Mouse (Mus musculus) cerebellum, adult 2 months (tissue): ENCODE results near the gene Cnpy4.

ENCODE experiments used
- CTCF ChIP-seq: fragments of 200-500 bp; IDR thresholded peaks from 2 replicates; pipeline ENCODE4 v1.5.1; 2011; ENCODE audit warnings: low read depth, mild to moderate bottlenecking, control low read depth, low read length, moderate library complexity, borderline replicate concordance; ENCODE audit not compliant: insufficient read depth
- POLR2A ChIP-seq: fragments of 200-500 bp; IDR thresholded peaks from 2 replicates; pipeline ENCODE4 v1.6.1; 2011; ENCODE audit warnings: low read length, control low read depth, borderline replicate concordance; ENCODE audit not compliant: insufficient read depth

DNA sequence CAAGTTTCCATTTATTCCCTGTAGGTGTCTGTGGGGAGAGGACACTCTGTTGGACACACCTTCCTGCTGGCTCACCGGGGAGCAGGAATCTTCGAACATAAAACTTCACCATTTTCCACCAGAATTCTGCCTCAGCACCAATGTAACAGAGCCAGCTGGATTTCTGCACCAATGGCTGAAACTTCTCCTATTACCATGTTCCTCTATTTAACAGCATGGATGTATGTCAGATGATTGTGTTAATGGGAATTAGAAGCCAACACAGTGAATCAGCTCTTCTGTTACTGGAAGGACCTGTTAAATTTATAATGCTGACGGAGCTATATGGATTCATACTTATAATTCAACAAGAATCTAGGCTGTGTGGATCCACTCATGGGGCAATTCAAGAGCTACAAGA lies 42.2 kb downstream of the Cnpy4 start:
- no peak for TF ChIP-seq CTCF
- TF ChIP-seq POLR2A = no peak
